Mouse (Mus musculus) stomach, embryonic 15.5 days (tissue): Measurements from ENCODE around the gene Ptgr1. TPM values are rescaled to one million over a fixed set of nuclear protein-coding genes. Genes with fewer than 3 reads are reported as not detected.

Experiments used
- ATAC-seq: fragments of 200-750 bp; cut with Nextera tagmentation; 2 replicates; pipeline ENCODE4 v1.8.0; 2017; ENCODE audit warnings: low read depth, moderate number of reproducible peaks, moderate TSS enrichment; ENCODE audit not compliant: insufficient read depth, low FRiP score
- H3K27ac ChIP-seq: fragments of 300-500 bp; sonication (generic); 2 replicates; pipeline ENCODE4 v1.5.1; 2015; ENCODE audit warnings: mild to moderate bottlenecking, inconsistent platforms
- H3K27me3 ChIP-seq: fragments of 300-500 bp; sonication (generic); replicated peaks from 2 replicates; pipeline ENCODE4 v1.6.1; 2015; ENCODE audit warnings: inconsistent platforms
- H3K36me3 ChIP-seq: fragments of 300-500 bp; sonication (generic); 2 replicates; pipeline ENCODE4 v1.6.1; 2015; ENCODE audit warnings: inconsistent platforms
- H3K4me1 ChIP-seq: fragments of 300-500 bp; sonication (generic); 2 replicates; pipeline ENCODE4 v1.6.1; 2015; ENCODE audit warnings: inconsistent platforms
- H3K4me2 ChIP-seq: fragments of 300-500 bp; sonication (generic); 2 replicates; pipeline ENCODE4 v1.6.1; 2015; ENCODE audit warnings: mild to moderate bottlenecking, inconsistent platforms
- H3K4me3 ChIP-seq: fragments of 300-500 bp; sonication (generic); replicated peaks from 2 replicates; pipeline ENCODE4 v1.5.1; 2015; ENCODE audit warnings: inconsistent platforms
- H3K9ac ChIP-seq: fragments of 300-500 bp; sonication (generic); 2 replicates; pipeline ENCODE4 v1.6.1; 2015; ENCODE audit warnings: inconsistent platforms
- H3K9me3 ChIP-seq: fragments of 300-500 bp; sonication (generic); 2 replicates; pipeline ENCODE4 v1.6.1; 2016; ENCODE audit warnings: inconsistent platforms
- WGBS: fragments of 180-500 bp; shearing (Covaris S2); methylation state at CpG from one replicate; pipeline ENCODE4 v1.1.7; 2015; 5-methylcytosine and 5-hydroxymethylcytosine counted together
- polyA plus RNA-seq: library from polyadenylated mRNA; unstranded; fragments of >200 nt; fragmentation: Nextera tagmentation; extraction: Ambion mirVana; gene quantifications from 2 replicates; pipeline ENCODE4 v1.2.1, GENCODE M21; 2015

The Ptgr1 gene
- polyA plus RNA-seq, 1 experiment from 2014 or later = 66.3 TPM

- no peaks in the 10 kb centered on the region for H3K9me3 ChIP-seq
- H3K4me2 ChIP-seq = no peak overlapping the region
- no peak overlapping the region for H3K4me3 ChIP-seq
- no peak overlapping the region for H3K9ac ChIP-seq
- no peak overlapping the region for H3K27ac ChIP-seq
- H3K27me3 ChIP-seq = no peaks in the 10 kb centered on the region
- H3K4me1 ChIP-seq = 0 out of 2 replicates have a peak, but pooled peaks cover 18% of the 10 kb centered on the region
- no peaks in the 10 kb centered on the region for H3K36me3 ChIP-seq
- no peak for ATAC-seq
- WGBS = 82% methylated on average over 7 of the region's 7 CpGs
These were observed 2.5 kb upstream of the Ptgr1 start for GRCm38 (mm10) chr4:58989303-58989898.

- 14% methylated on average over 7 of the region's 7 CpGs for WGBS
- peak; percentile 70 for ATAC-seq
- H3K4me2 ChIP-seq = no peak overlapping the region
- H3K4me1 ChIP-seq = 0 out of 2 replicates have a peak, but pooled peaks cover 13% of the 10 kb centered on the region
- H3K27me3 ChIP-seq = no peaks in the 10 kb centered on the region
- H3K4me3 ChIP-seq = no peak overlapping the region
- no peak overlapping the region for H3K9ac ChIP-seq
- H3K27ac ChIP-seq = no peak overlapping the region; the same call in 1 of the 2 replicates
- 0 out of 2 replicates have a peak, but pooled peaks cover 3% of the 10 kb centered on the region for H3K36me3 ChIP-seq
- H3K9me3 ChIP-seq = no peaks in the 10 kb centered on the region
These were observed 1.7 kb downstream of the Ptgr1 start for GRCm38 (mm10) chr4:58985157-58985648.

- Histone ChIP-seq H3K9ac (no peak overlapping the region), H3K4me3 (no peak overlapping the region), H3K27me3 (no peaks in the 10 kb centered on the region), H3K9me3 (no peaks in the 10 kb centered on the region), H3K4me2 (no peak overlapping the region), H3K27ac (no peak overlapping the region), H3K4me1 (0 out of 2 replicates have a peak, but pooled peaks cover 13% of the 10 kb centered on the region), H3K36me3 (0 out of 2 replicates have a peak, but pooled peaks cover 3% of the 10 kb centered on the region)
- no peak for ATAC-seq
- WGBS = 86% methylated on average over 8 of the region's 8 CpGs
These were observed 4.1 kb downstream of the Ptgr1 start for GRCm38 (mm10) chr4:58982806-58983205.

GRCm38 (mm10) chr4:58981421-58981820 is 5.5 kb downstream of the Ptgr1 start:
- 85% methylated on average over 6 of the region's 6 CpGs for WGBS

GRCm38 (mm10) chr4:58975711-58976110 is 11.2 kb downstream of the Ptgr1 start:
- Histone ChIP-seq H3K4me3 (no peak overlapping the region), H3K9me3 (no peaks in the 10 kb centered on the region), H3K27me3 (no peaks in the 10 kb centered on the region), H3K27ac (no peak overlapping the region), H3K4me1 (no peaks in the 10 kb centered on the region), H3K4me2 (no peak overlapping the region), H3K9ac (no peak overlapping the region), H3K36me3 (no peaks in the 10 kb centered on the region; the same call in 1 of the 2 replicates)
- no peak for ATAC-seq
- 79% methylated on average over 5 of the region's 5 CpGs for WGBS

More at GRCm38 (mm10) chr4:58981421-58981820, 5.5 kb downstream of the Ptgr1 start:
- Histone ChIP-seq H3K27me3 (no peaks in the 10 kb centered on the region), H3K36me3 (0 out of 2 replicates have a peak, but pooled peaks cover 3% of the 10 kb centered on the region), H3K4me3 (no peak overlapping the region), H3K9me3 (no peaks in the 10 kb centered on the region), H3K27ac (no peak overlapping the region), H3K4me1 (0 out of 2 replicates have a peak, but pooled peaks cover 11% of the 10 kb centered on the region), H3K9ac (no peak overlapping the region), H3K4me2 (no peak overlapping the region)
- no peak for ATAC-seq

- Histone ChIP-seq H3K4me3 (no peak overlapping the region), H3K4me2 (no peak overlapping the region), H3K9ac (no peak overlapping the region), H3K9me3 (no peaks in the 10 kb centered on the region), H3K36me3 (peaks cover 6% of the 10 kb centered on the region), H3K27me3 (no peaks in the 10 kb centered on the region), H3K27ac (no peak overlapping the region), H3K4me1 (no peaks in the 10 kb centered on the region)
- peak; percentile 43; the same call in 1 of the 2 replicates for ATAC-seq
- WGBS = 86% methylated on average over 4 of the region's 4 CpGs
These were observed 16.2 kb downstream of the Ptgr1 start for GRCm38 (mm10) chr4:58970678-58971077.

- 82% methylated on average over 1 of the region's 1 CpGs for WGBS
These were observed 21.8 kb downstream of the Ptgr1 start for GRCm38 (mm10) chr4:58965136-58965535.

GRCm38 (mm10) chr4:58963271-58963670 is 23.6 kb downstream of the Ptgr1 start:
- no peaks in the 10 kb centered on the region for H3K36me3 ChIP-seq
- no peaks in the 10 kb centered on the region for H3K27me3 ChIP-seq
- H3K4me2 ChIP-seq = no peak overlapping the region
- no peak overlapping the region for H3K9ac ChIP-seq
- H3K27ac ChIP-seq = no peak overlapping the region
- ATAC-seq = no peak
- H3K4me3 ChIP-seq = no peak overlapping the region
- H3K9me3 ChIP-seq = no peaks in the 10 kb centered on the region
- WGBS = 90% methylated on average over 4 of the region's 4 CpGs
- no peaks in the 10 kb centered on the region for H3K4me1 ChIP-seq

More at GRCm38 (mm10) chr4:58965136-58965535, 21.8 kb downstream of the Ptgr1 start:
- Histone ChIP-seq H3K4me2 (no peak overlapping the region), H3K9me3 (no peaks in the 10 kb centered on the region), H3K4me3 (no peak overlapping the region), H3K27ac (no peak overlapping the region), H3K27me3 (no peaks in the 10 kb centered on the region), H3K4me1 (no peaks in the 10 kb centered on the region), H3K9ac (no peak overlapping the region), H3K36me3 (peaks cover 2% of the 10 kb centered on the region; the same call in 1 of the 2 replicates)
- no peak for ATAC-seq

GRCm38 (mm10) chr4:58961719-58962118 is 25.2 kb downstream of the Ptgr1 start:
- no peak overlapping the region for H3K27ac ChIP-seq
- no peak overlapping the region for H3K9ac ChIP-seq
- H3K4me1 ChIP-seq = no peaks in the 10 kb centered on the region
- no peaks in the 10 kb centered on the region for H3K36me3 ChIP-seq
- 88% methylated on average over 15 of the region's 15 CpGs for WGBS
- H3K9me3 ChIP-seq = no peaks in the 10 kb centered on the region
- ATAC-seq = no peak
- H3K4me2 ChIP-seq = no peak overlapping the region
- no peaks in the 10 kb centered on the region for H3K27me3 ChIP-seq
- no peak overlapping the region for H3K4me3 ChIP-seq

GRCm38 (mm10) chr4:58952630-58953029 is 34.3 kb downstream of the Ptgr1 start:
- no peaks in the 10 kb centered on the region for H3K4me1 ChIP-seq
- H3K27me3 ChIP-seq = no peaks in the 10 kb centered on the region
- no peak overlapping the region for H3K27ac ChIP-seq
- no peak overlapping the region for H3K4me3 ChIP-seq
- no peak for ATAC-seq
- H3K9ac ChIP-seq = no peak overlapping the region
- H3K36me3 ChIP-seq = no peaks in the 10 kb centered on the region
- H3K4me2 ChIP-seq = no peak overlapping the region
- 86% methylated on average over 11 of the region's 11 CpGs for WGBS
- no peaks in the 10 kb centered on the region for H3K9me3 ChIP-seq

GRCm38 (mm10) chr4:58948391-58948790 is 38.5 kb downstream of the Ptgr1 start:
- Histone ChIP-seq H3K27me3 (no peaks in the 10 kb centered on the region), H3K9ac (no peak overlapping the region), H3K4me2 (no peak overlapping the region), H3K9me3 (no peaks in the 10 kb centered on the region), H3K27ac (no peak overlapping the region), H3K4me3 (no peak overlapping the region), H3K36me3 (no peaks in the 10 kb centered on the region), H3K4me1 (peaks cover 4% of the 10 kb centered on the region; the same call in 1 of the 2 replicates)
- ATAC-seq = no peak
- 83% methylated on average over 4 of the region's 4 CpGs for WGBS

- Histone ChIP-seq H3K36me3 (no peaks in the 10 kb centered on the region), H3K4me1 (peaks cover 4% of the 10 kb centered on the region; the same call in 1 of the 2 replicates), H3K9ac (no peak overlapping the region), H3K4me2 (no peak overlapping the region), H3K9me3 (no peaks in the 10 kb centered on the region), H3K27me3 (no peaks in the 10 kb centered on the region), H3K27ac (no peak overlapping the region), H3K4me3 (no peak overlapping the region)
- no peak for ATAC-seq
- WGBS = 66% methylated on average over 5 of the region's 5 CpGs
These were observed 42.2 kb downstream of the Ptgr1 start for GRCm38 (mm10) chr4:58944695-58945094.
